Mouse (Mus musculus) ovary, adult 18-20 months (tissue): ENCODE measurements around the gene Opcml.

Experiments used
- DNase-seq: peaks from one replicate; pipeline ENCODE4 v3.0.0; 2022; ENCODE audit warnings: low spot score, mixed read lengths

The Opcml gene

GRCm38 (mm10) chr9:28621939-28622338 is 831.4 kb downstream of the Opcml start:
- no peak for DNase-seq

- no peak for DNase-seq
Observed at GRCm38 (mm10) chr9:28624870-28625269, 834.3 kb downstream of the Opcml start.

DNA sequence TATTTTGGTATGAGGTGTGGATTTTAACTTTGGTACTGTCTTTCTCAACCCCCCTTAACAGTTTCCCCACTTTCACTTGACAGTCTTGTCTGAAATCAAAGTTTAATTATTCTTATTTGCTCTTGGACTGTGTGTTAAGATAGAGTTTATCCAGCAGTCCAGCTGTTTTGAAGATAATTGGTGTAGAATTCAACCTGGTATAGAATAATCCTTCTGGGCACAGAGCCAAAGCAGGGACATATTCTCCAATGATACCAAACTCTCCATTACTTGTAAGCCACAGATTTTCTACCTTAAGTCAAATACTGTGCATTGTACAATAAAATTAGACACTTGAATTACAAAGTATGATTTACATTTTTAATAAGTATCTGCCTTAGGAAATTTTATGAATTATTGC is 852.2 kb downstream of the Opcml start:
- DNase-seq = no peak

GRCm38 (mm10) chr9:28644063-28644462 is 853.5 kb downstream of the Opcml start:
- DNase-seq = no peak

DNA sequence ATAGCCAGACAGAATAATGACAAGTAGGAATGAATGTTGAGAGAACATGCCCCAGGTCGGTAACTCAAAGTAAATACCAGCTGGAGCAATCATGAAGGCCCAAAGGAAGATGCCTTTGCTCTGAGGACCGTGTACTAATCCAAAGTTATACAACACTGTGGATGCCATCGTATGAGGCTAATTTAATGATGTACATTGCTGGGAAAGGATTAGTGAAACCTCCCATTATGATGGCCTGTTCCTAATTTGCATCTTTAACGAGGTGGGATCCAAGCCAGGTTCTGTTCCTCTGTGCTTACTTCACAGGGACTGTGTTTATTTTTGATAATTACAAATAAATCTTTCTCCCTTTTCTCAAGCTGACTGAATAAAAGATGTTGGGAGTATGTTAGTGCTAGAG is 859.5 kb downstream of the Opcml start:
- DNase-seq = no peak

- no peak for DNase-seq
Observed at GRCm38 (mm10) chr9:28659996-28660395, 869.4 kb downstream of the Opcml start.

DNA sequence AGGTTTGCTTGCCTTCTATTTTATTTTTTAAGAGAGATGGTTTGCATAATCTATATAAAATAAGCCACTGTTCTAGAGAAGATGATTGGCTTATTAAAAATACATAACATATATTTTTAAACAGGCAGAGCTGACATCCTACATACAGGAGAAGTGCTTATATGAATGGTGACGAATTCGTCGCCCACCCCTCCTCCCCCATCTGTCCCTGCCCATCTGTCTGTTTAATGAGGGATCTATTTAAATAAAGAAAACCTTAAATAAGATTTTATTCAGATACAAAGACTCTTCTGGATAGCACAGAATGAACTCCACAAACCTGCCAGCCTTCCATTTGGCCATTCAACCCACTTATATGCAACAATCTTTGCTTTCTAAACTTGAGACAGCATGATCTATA is 872.3 kb downstream of the Opcml start:
- DNase-seq = no peak

GRCm38 (mm10) chr9:28680309-28680708 is 889.7 kb downstream of the Opcml start:
- no peak for DNase-seq

GRCm38 (mm10) chr9:28681252-28682037 is 890.9 kb downstream of the Opcml start:
- DNase-seq = no peak

- DNase-seq = no peak
Observed at GRCm38 (mm10) chr9:28683951-28684470, 893.4 kb downstream of the Opcml start.

GRCm38 (mm10) chr9:28686942-28687611 is 896.5 kb downstream of the Opcml start:
- no peak for DNase-seq

GRCm38 (mm10) chr9:28690134-28690533 is 899.6 kb downstream of the Opcml start:
- DNase-seq = no peak

- DNase-seq = no peak
Observed at GRCm38 (mm10) chr9:28705796-28706195, 915.2 kb downstream of the Opcml start.

- DNase-seq = no peak
Observed at GRCm38 (mm10) chr9:28714544-28714943, 924.0 kb downstream of the Opcml start.

DNA sequence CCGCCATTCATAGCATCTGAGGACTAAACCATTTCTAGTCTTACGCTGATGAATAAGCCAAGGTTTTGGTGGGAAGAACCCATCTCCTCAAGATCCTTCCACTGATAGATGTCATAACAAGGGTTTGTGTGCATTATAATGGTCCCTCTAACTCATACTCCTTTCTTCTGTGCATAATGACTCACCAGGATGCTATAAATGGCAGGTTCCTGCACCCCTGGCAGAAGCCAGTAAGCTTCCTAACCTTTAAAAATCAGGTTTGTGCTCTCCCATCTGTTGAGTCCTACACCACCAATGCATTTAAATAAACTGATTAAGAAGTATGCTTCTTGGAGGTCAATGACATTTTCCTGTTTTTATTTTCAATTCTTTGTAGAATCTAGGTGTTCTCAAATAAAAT is 929.6 kb downstream of the Opcml start:
- no peak for DNase-seq

DNA sequence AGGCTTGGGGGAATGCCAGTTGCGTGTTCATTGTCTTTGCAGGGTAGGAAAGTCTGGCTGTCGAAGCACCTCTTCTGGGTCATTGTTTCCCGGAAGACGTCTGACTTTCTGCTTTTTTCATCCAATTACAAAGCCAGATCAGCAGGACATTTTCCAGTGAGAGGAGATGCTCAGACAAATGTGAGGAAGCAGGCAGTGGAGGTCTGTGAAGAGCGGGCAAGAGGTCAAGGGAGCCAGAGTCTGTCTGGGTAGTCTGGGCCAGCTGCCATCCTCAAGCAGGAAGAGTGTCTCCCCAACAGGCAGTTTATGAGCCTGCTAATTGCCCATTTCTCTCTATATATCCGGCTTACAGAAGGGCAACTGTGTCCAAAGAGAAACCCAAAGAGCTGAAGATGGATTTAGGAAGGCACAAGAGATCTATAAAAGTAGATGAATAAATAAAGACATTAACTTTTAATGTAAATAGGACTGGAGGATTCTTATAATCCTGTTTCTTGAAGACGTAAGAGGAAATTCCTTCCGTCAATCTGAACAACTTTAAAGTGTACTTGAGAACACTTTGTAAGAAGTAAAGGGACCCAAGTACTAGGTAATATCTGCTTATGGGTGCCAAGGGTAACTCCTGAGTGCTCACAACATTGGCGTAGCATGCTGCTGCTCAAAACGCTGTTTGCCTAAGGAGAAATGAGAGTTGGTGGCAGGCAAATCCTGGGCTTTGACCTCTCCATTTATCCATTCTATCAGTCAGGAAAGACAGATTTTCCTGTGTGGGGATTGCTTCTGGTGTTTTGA is 941.4 kb downstream of the Opcml start:
- no peak for DNase-seq

GRCm38 (mm10) chr9:28737955-28738354 is 947.4 kb downstream of the Opcml start:
- DNase-seq = no peak

DNA sequence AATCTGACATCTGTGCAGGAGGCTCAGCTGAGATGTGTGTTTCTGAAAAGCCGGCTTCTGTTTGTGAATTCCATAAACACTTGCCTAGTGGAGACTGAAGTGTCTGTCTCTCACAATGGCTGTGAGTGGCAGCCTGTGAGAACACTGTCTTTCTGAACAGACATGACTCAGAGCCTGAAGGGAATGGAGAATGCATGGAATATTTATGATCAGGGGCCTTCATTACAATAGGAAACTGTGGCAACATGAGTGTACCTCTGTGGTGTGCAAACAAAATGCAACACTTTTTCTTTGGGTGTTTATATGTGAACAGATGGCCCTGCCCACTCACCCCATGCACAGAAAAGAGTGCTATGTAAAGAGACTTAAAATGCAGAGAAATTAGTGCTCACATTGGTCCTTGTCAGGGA is 947.9 kb downstream of the Opcml start:
- no peak for DNase-seq

DNA sequence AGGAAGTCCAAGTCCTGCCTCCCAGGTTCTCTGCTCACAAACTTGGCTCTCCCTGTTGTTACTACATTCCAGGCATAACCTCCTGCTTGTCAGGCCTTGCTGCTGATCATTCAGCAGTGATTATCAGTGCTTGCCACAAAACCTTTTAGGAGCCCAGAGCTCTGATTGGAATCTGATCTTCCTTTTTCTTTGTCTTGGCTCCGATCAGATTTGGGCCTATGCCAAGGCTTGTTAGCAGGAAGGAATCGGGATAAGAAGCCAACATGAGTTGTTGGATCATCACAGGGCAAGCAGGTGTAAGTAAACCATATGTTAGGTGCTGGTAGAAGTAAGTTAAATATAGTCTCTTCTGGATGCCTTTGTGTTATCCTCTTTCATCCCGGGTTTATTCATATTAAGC is 954.2 kb downstream of the Opcml start:
- DNase-seq = no peak

DNA sequence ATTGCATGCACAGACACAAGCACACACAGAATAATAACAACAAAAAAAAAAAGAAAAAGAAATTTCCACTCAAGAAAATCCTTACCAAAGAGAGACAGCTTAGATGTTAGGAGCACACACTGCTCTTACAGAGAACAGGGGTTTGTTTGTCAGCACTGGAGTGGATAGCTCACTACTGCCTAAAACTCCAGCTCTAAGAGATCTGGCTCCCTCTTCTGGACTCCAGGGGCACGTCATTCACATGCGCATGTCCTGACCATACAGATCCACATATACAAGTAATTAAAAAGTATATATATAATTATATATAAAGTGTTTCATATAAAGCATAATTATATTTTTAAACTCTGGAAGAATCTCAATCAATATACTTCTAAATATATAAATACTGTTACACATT is 958.3 kb downstream of the Opcml start:
- no peak for DNase-seq

DNA sequence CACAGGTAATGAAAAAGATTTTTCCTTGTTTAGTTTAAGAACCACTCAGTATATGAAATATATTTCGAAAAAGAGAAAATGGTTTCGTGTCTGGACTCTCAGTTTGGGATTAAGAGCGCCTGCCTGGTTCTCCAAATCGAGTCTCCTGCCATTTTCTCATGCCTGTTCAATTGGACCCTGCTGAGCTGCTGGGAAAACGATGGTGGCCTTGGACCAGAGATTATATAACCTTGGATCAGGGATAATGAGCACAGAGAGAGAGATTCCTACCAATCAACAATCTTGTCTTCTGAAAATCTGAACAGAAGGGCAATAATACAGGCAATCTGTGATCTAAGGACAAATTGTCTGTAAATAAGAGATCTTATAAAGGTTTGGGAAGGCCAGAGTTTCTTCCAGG is 962.3 kb downstream of the Opcml start:
- DNase-seq = no peak

DNA sequence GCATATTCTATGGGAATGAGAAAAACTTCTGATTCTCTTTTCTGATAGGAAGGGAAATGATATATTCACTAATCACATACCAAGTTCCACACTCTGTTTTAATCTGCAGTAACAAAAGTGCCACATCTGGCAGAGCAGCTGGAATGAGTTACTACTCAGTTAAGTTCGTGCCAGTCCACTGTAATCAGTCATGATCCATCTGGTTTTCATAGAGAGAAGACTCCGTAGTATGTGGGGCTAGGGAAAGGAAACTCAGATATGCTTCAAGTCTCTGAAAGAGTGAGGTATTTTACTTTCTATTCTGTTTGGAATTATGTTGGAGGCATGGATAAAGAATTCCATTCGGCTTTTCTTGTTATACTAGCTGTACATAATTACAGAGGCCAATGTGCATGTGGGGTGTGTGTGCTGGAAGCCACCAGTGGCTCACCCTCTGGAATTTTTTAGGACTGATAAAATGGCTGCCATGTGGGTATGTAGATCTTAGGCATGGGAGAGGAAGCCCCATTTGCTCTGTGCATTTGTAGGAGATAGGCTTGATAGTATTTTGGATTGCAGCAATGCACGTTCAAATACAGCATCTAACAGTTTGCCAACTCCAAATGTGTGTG is 966.4 kb downstream of the Opcml start:
- no peak for DNase-seq
